Mouse (Mus musculus) stomach, postnatal 0 days (tissue): ENCODE data around the gene Sbno1. TPM values are rescaled to one million over a fixed set of nuclear protein-coding genes. Genes with fewer than 3 reads are reported as not detected.

Experiments
- ATAC-seq: fragments of 200-750 bp; cut with Nextera tagmentation; 2 replicates; pipeline ENCODE4 v1.8.0; 2017; ENCODE audit not compliant: low FRiP score, low TSS enrichment
- DNase-seq: peaks from one replicate; pipeline ENCODE4 v3.0.0-alpha.2; 2016; ENCODE audit warnings: low spot score
- H3K27ac ChIP-seq: fragments of 300-500 bp; sonication (generic); replicated peaks from 2 replicates; pipeline ENCODE4 v1.5.1; 2014; ENCODE audit warnings: mild to moderate bottlenecking, control low read depth
- H3K27me3 ChIP-seq: fragments of 300-500 bp; sonication (generic); 2 replicates; pipeline ENCODE4 v1.6.1; 2014; ENCODE audit warnings: low read length; ENCODE audit not compliant: control insufficient read depth, insufficient read depth
- H3K36me3 ChIP-seq: fragments of 300-500 bp; sonication (generic); 2 replicates; pipeline ENCODE4 v1.6.1; 2014; ENCODE audit warnings: low read length, mixed read lengths; ENCODE audit not compliant: control insufficient read depth, insufficient read depth
- H3K4me1 ChIP-seq: fragments of 300-500 bp; sonication (generic); replicated peaks from 2 replicates; pipeline ENCODE4 v1.6.1; 2014; ENCODE audit warnings: antibody characterized with exemption; ENCODE audit not compliant: control insufficient read depth, insufficient read depth
- H3K4me2 ChIP-seq: fragments of 300-500 bp; sonication (generic); replicated peaks from 2 replicates; pipeline ENCODE4 v1.6.1; 2014; ENCODE audit warnings: low read depth, mild to moderate bottlenecking, control low read depth, moderate library complexity
- H3K4me3 ChIP-seq: fragments of 300-500 bp; sonication (generic); 2 replicates; pipeline ENCODE4 v1.5.1; 2014; ENCODE audit warnings: low read depth, low read length, control low read depth
- H3K9ac ChIP-seq: fragments of 300-500 bp; sonication (generic); 2 replicates; pipeline ENCODE4 v1.6.1; 2014; ENCODE audit warnings: mild to moderate bottlenecking, low read length, control low read depth, mixed read lengths
- H3K9me3 ChIP-seq: fragments of 300-500 bp; sonication (generic); 2 replicates; pipeline ENCODE4 v1.6.1; 2016; ENCODE audit warnings: low read length; ENCODE audit not compliant: control insufficient read depth
- CTCF ChIP-seq: IDR thresholded peaks from 2 replicates; pipeline ENCODE4 v1.5.1; 2016; ENCODE audit warnings: antibody characterized with exemption, low read depth, mild to moderate bottlenecking, moderate library complexity
- EP300 ChIP-seq: optimal IDR thresholded peaks from 2 replicates; pipeline ENCODE3; 2016; ENCODE audit warnings: antibody characterized with exemption
- WGBS: fragments of 180-500 bp; shearing (Covaris S2); extraction: QIAGEN DNeasy Blood & Tissue Kit; methylation state at CpG from one replicate; pipeline ENCODE4 v1.1.7; 2014; 5-methylcytosine and 5-hydroxymethylcytosine counted together
- polyA plus RNA-seq: library from polyadenylated mRNA; unstranded; fragments of >200 nt; fragmentation: Nextera tagmentation; extraction: Ambion mirVana; gene quantifications from 2 replicates; pipeline ENCODE4 v1.2.1, GENCODE M21; 2015

The Sbno1 gene
- polyA plus RNA-seq, 1 experiment from 2014 or later = 45.2 TPM

- Histone ChIP-seq H3K4me2 (peak overlapping the region; percentile 88), H3K4me3 (peak overlapping the region; percentile 89), H3K4me1 (peaks cover 10% of the 10 kb centered on the region), H3K9me3 (no peaks in the 10 kb centered on the region), H3K27ac (peak overlapping the region; percentile 98), H3K27me3 (no peaks in the 10 kb centered on the region), H3K36me3 (peaks cover 9% of the 10 kb centered on the region), H3K9ac (peak overlapping the region; percentile 96)
- peak; percentile 82 for ATAC-seq
- whole genome bisulfite sequencing = 2% methylated on average over 25 of the region's 30 CpGs
- TF ChIP-seq CTCF = peak; percentile 48
- no peak for TF ChIP-seq EP300
- DNase-seq = peak; percentile 92
Measured at GRCm38 (mm10) chr5:124352141-124352920, 73.5 kb downstream of the Sbno1 start.

- 43% methylated on average over 3 of the region's 3 CpGs for WGBS
- no peak for DNase-seq
- no peak for ATAC-seq
Measured at GRCm38 (mm10) chr5:124351604-124352003, 74.2 kb downstream of the Sbno1 start.

GRCm38 (mm10) chr5:124351111-124351560, 74.7 kb downstream of the Sbno1 start:
- ATAC-seq (peak; percentile 52), DNase-seq (peak; percentile 84)
- H3K4me1 ChIP-seq = peaks cover 10% of the 10 kb centered on the region
- H3K27ac ChIP-seq = peak overlapping the region; percentile 98
- 0 out of 2 replicates have a peak overlapping the region, but pooled peaks have one; percentile 4 for H3K4me3 ChIP-seq
- H3K27me3 ChIP-seq = no peaks in the 10 kb centered on the region
- peak overlapping the region; percentile 96; the same call in 1 of the 2 replicates for H3K9ac ChIP-seq
- peaks cover 16% of the 10 kb centered on the region for H3K36me3 ChIP-seq
- no peaks in the 10 kb centered on the region for H3K9me3 ChIP-seq
- TF ChIP-seq CTCF = no peak
- H3K4me2 ChIP-seq = peak overlapping the region; percentile 88
- WGBS = 15% methylated on average over 7 of the region's 7 CpGs

More at GRCm38 (mm10) chr5:124351604-124352003, 74.2 kb downstream of the Sbno1 start:
- Histone ChIP-seq H3K9me3 (no peaks in the 10 kb centered on the region), H3K4me1 (peaks cover 10% of the 10 kb centered on the region), H3K27me3 (no peaks in the 10 kb centered on the region), H3K9ac (peak overlapping the region; percentile 96; the same call in 1 of the 2 replicates), H3K36me3 (peaks cover 12% of the 10 kb centered on the region), H3K4me2 (peak overlapping the region; percentile 88), H3K27ac (peak overlapping the region; percentile 98), H3K4me3 (peak overlapping the region; percentile 89; the same call in 1 of the 2 replicates)
- TF ChIP-seq CTCF (no peak), EP300 (no peak)

GRCm38 (mm10) chr5:124350350-124350749, 75.5 kb downstream of the Sbno1 start:
- no peak for TF ChIP-seq CTCF
- no peak for TF ChIP-seq EP300
- Histone ChIP-seq H3K9ac (no peak overlapping the region), H3K9me3 (no peaks in the 10 kb centered on the region), H3K4me1 (peaks cover 10% of the 10 kb centered on the region), H3K27ac (peak overlapping the region; percentile 98), H3K36me3 (peaks cover 17% of the 10 kb centered on the region), H3K4me3 (no peak overlapping the region), H3K27me3 (no peaks in the 10 kb centered on the region), H3K4me2 (no peak overlapping the region)
- DNase-seq (no peak), ATAC-seq (no peak)
- WGBS = 76% methylated on average over 2 of the region's 2 CpGs

GRCm38 (mm10) chr5:124349196-124349595, 76.6 kb downstream of the Sbno1 start:
- no peak overlapping the region for H3K4me3 ChIP-seq
- H3K27ac ChIP-seq = no peak overlapping the region
- peaks cover 10% of the 10 kb centered on the region for H3K4me1 ChIP-seq
- H3K9ac ChIP-seq = no peak overlapping the region
- peaks cover 20% of the 10 kb centered on the region for H3K36me3 ChIP-seq
- H3K4me2 ChIP-seq = no peak overlapping the region
- WGBS = 91% methylated on average over 17 of the region's 17 CpGs
- DNase-seq (no peak), ATAC-seq (no peak)
- no peak for TF ChIP-seq EP300
- TF ChIP-seq CTCF = no peak
- no peaks in the 10 kb centered on the region for H3K27me3 ChIP-seq
- no peaks in the 10 kb centered on the region for H3K9me3 ChIP-seq

GRCm38 (mm10) chr5:124342897-124343296, 82.9 kb downstream of the Sbno1 start:
- Histone ChIP-seq H3K4me1 (no peaks in the 10 kb centered on the region), H3K27ac (no peak overlapping the region), H3K4me3 (no peak overlapping the region), H3K27me3 (no peaks in the 10 kb centered on the region), H3K4me2 (no peak overlapping the region), H3K9me3 (no peaks in the 10 kb centered on the region), H3K9ac (no peak overlapping the region), H3K36me3 (peaks cover 11% of the 10 kb centered on the region; the same call in 1 of the 2 replicates)
- no peak for ATAC-seq
- DNase-seq = no peak
- WGBS = 66% methylated on average over 8 of the region's 8 CpGs
- TF ChIP-seq EP300 (no peak), CTCF (no peak)
